Mouse (Mus musculus) liver, embryonic 14.5 days (tissue): ENCODE data around the gene Snx3.

Source experiments
- CTCF ChIP-seq: IDR thresholded peaks from 2 replicates; pipeline ENCODE4 v1.5.1; 2016; ENCODE audit warnings: antibody characterized with exemption, low read depth, control low read depth
- EP300 ChIP-seq: IDR thresholded peaks from 2 replicates; pipeline ENCODE4 v1.6.1; 2016; ENCODE audit warnings: antibody characterized with exemption, low read depth

DNA sequence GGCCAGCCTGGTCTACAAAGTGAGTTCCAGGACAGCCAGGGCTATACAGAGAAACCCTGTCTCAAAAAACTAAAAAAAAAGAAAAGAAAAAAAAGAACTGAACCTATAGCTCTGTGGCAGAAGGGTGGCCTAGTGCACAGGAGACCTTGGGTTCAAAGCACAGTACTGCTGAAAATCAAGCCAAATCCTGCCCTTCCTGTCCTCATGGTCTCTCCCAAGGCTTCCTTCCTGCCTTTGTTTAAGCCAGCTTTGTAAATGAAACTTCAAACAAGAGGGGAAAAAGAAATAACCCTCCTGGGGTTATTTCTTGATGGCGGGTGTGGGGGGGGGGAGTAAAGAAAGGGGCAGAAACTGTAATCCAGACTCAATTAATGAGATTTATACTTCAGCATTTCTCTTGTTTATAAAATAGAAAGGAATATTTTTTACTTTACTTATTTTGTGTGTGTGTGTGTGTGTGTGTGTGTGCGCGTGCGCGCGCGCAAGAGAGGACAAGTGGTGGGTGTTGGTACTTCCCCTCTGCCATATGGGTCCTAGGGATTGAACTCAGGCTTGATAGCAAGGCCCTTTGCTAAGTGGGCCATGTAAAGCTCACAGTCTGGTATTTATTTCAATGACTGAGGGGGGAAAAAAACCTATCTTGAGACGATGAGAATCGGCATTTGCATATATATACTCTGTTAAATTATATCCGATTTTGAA is 24.9 kb upstream of the Snx3 start:
- TF ChIP-seq CTCF (0 out of 2 replicates have a peak, but pooled peaks have one; percentile 8), EP300 (no peak)
